Mouse (Mus musculus) bone marrow, adult 2 months (tissue): ENCODE results near the gene Pcsk6.

Source experiments
- CTCF ChIP-seq: fragments of 200-500 bp; IDR thresholded peaks from 2 replicates; pipeline ENCODE4 v1.5.1; 2011; ENCODE audit warnings: low read length, control low read depth; ENCODE audit not compliant: control insufficient read depth, insufficient read depth
- POLR2A ChIP-seq: fragments of 200-500 bp; IDR thresholded peaks from 2 replicates; pipeline ENCODE4 v1.6.1; 2011; ENCODE audit warnings: low read depth, mild to moderate bottlenecking, control low read depth, low read length, borderline replicate concordance; ENCODE audit not compliant: control insufficient read depth

DNA sequence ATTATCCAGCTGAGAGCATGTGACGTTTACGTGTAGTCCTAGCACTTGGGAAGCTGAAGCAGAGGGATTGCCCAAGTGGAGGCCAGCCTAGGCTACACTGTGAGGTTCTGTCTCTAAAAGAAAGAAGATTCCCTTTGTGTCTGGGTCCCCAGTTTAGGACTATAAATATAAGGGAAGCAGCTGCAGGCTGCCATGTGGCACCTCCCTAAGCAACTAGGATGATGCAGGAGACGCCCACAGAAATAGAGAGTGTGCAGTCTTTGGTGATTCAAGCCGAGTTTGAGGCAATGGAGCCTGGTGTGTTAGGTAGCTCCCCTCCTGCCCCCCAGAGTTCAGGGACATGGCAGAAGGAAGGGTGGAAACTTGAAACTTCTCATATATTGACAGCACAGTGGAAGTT lies 226.1 kb downstream of the Pcsk6 start:
- TF ChIP-seq POLR2A: no peak
- TF ChIP-seq CTCF: no peak
